Mouse (Mus musculus) lung, postnatal 0 days (tissue): ENCODE results near the gene Efna2. TPM values are rescaled to one million over a fixed set of nuclear protein-coding genes. Genes with fewer than 3 reads are reported as not detected.
A peak's percentile ranks its signal among the peaks of the same experiment; 100 is the strongest.
"Not testable (repeated sequence)": the region's sequence is repeated elsewhere in the genome, so short reads cannot be mapped to it uniquely, and the experiment has no call there.

Experiments
- ATAC-seq: fragments of 200-750 bp; cut with Nextera tagmentation; 2 replicates; pipeline ENCODE4 v1.8.0; 2017; ENCODE audit warnings: moderate library complexity
- DNase-seq: peaks from one replicate; pipeline ENCODE4 v3.0.0-alpha.2; 2016; ENCODE audit warnings: low spot score
- H3K27ac ChIP-seq: fragments of 300-500 bp; sonication (generic); 2 replicates; pipeline ENCODE4 v1.5.1; 2014; ENCODE audit warnings: antibody characterized with exemption, mild to moderate bottlenecking, low read length, mixed read lengths
- H3K27me3 ChIP-seq: fragments of 300-500 bp; sonication (generic); replicated peaks from 2 replicates; pipeline ENCODE4 v1.6.1; 2014; ENCODE audit warnings: low read length, mixed read lengths; ENCODE audit not compliant: insufficient read depth
- H3K36me3 ChIP-seq: fragments of 300-500 bp; sonication (generic); 2 replicates; pipeline ENCODE4 v1.6.1; 2014; ENCODE audit warnings: low read length, mixed read lengths; ENCODE audit not compliant: insufficient read depth
- H3K4me1 ChIP-seq: fragments of 300-500 bp; sonication (generic); 2 replicates; pipeline ENCODE4 v1.6.1; 2014; ENCODE audit warnings: antibody characterized with exemption, low read depth, low read length, mixed read lengths; ENCODE audit not compliant: insufficient read depth
- H3K4me2 ChIP-seq: fragments of 300-500 bp; sonication (generic); replicated peaks from 2 replicates; pipeline ENCODE4 v1.6.1; 2014; ENCODE audit warnings: low read depth, mild to moderate bottlenecking, low read length, moderate library complexity, mixed read lengths
- H3K4me3 ChIP-seq: fragments of 300-500 bp; sonication (generic); 2 replicates; pipeline ENCODE4 v1.5.1; 2014; ENCODE audit warnings: low read depth, low read length
- H3K9ac ChIP-seq: fragments of 300-500 bp; sonication (generic); replicated peaks from 2 replicates; pipeline ENCODE4 v1.6.1; 2014; ENCODE audit warnings: low read depth, mild to moderate bottlenecking
- H3K9me3 ChIP-seq: fragments of 300-500 bp; sonication (generic); 2 replicates; pipeline ENCODE4 v1.6.1; 2016; ENCODE audit warnings: low read length, mixed read lengths
- CTCF ChIP-seq: IDR thresholded peaks from 2 replicates; pipeline ENCODE4 v1.5.1; 2016; ENCODE audit warnings: antibody characterized with exemption, mild to moderate bottlenecking
- EP300 ChIP-seq: IDR thresholded peaks from 2 replicates; pipeline ENCODE4 v1.6.1; 2016; ENCODE audit warnings: antibody characterized with exemption, mild to moderate bottlenecking, control low read depth
- WGBS: fragments of 180-500 bp; shearing (Covaris S2); extraction: QIAGEN DNeasy Blood & Tissue Kit; methylation state at CpG from one replicate; pipeline ENCODE4 v1.1.7; 2014; 5-methylcytosine and 5-hydroxymethylcytosine counted together
- polyA plus RNA-seq: library from polyadenylated mRNA; unstranded; fragments of >200 nt; fragmentation: Nextera tagmentation; extraction: Ambion mirVana; gene quantifications from 2 replicates; pipeline ENCODE4 v1.2.1, GENCODE M21; 2015

The Efna2 gene
- polyA plus RNA-seq, 1 experiment from 2014 or later, result 5.1 TPM

DNA sequence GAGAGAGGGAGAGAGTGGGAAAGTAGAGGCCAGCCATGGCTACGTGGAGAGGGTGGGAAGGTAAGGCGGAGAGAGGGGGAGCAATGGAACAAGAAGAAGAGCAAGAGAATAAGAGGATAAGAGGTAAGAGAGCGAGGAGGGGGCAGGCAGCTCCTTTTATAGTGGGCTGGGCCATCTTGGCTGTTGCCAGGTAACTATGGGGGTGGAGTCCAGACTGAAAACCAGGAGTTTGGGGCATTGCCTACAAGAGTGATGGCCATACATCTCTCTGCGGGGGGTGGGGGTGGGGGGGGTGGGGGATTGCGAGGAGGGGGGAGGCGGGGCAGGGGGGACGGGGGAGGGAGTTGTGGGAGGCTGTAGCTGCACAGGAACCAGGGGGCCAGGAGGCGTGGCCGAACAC is 41.4 kb downstream of the Efna2 start:
- WGBS, result 45% methylated on average over 6 of the region's 9 CpGs
- Histone ChIP-seq H3K4me2 (no peak overlapping the region), H3K4me3 (no peak overlapping the region), H3K27ac (no peak overlapping the region), H3K4me1 (no peaks in the 10 kb centered on the region; the same call in 1 of the 2 replicates), H3K9ac (no peak overlapping the region), H3K9me3 (no peaks in the 10 kb centered on the region), H3K27me3 (no peaks in the 10 kb centered on the region), H3K36me3 (no peaks in the 10 kb centered on the region)
- no peak for TF ChIP-seq EP300
- no peak for TF ChIP-seq CTCF
- DNase-seq (no peak), ATAC-seq (no peak)

DNA sequence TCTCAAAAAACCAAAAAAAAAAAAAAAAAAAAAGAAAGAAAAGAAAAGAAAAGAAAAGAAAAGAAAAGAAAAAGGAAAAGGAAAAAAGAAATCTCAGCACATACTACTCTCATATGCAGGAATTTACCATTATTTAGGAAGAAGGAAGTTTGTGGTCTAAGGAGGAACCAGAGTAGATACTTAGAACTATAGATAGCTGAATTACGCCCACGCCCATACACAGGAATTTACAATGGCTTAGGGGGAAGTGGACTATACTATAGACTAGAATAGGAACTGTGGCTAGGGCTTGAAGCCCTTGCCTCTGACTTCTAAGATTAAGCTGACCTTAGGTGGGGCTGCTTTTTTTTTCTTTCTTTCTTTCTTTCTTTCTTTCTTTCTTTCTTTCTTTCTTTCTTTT is 43.9 kb downstream of the Efna2 start:
- not testable (repeated sequence) for H3K4me3 ChIP-seq, H3K9me3 ChIP-seq, H3K27me3 ChIP-seq, ATAC-seq, H3K4me2 ChIP-seq, H3K9ac ChIP-seq, H3K36me3 ChIP-seq, H3K27ac ChIP-seq, H3K4me1 ChIP-seq, DNase-seq
- WGBS, result 78% methylated on average over 2 of the region's 2 CpGs

DNA sequence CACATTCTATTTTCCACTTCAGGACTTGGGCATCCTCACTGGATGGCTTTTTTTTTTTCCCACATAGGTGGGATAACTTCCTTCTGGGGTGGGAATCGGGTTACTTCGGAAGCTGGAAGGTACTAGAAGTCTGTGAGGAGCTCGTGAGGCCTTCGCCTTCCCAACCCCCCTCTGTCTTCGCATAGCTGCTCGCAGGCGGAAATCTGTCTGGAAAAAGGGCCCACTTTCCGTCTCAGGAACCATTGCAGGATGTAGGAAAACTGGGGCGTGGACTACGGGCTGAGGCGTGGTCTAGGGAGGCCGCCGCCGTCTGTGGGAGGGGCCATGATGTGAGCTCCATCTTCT is 46.8 kb downstream of the Efna2 start:
- no peaks in the 10 kb centered on the region for H3K27me3 ChIP-seq
- ATAC-seq, result no peak
- H3K27ac ChIP-seq, result peak overlapping the region; percentile 78
- H3K4me1 ChIP-seq, result peaks cover 13% of the 10 kb centered on the region
- peak overlapping the region; percentile 77 for H3K4me2 ChIP-seq
- H3K36me3 ChIP-seq, result 0 out of 2 replicates have a peak, but pooled peaks cover 7% of the 10 kb centered on the region
- 1% methylated on average over 14 of the region's 14 CpGs for WGBS
- no peak for DNase-seq
- H3K9me3 ChIP-seq, result no peaks in the 10 kb centered on the region
- no peak for TF ChIP-seq EP300
- TF ChIP-seq CTCF, result no peak
- H3K9ac ChIP-seq, result peak overlapping the region; percentile 34; the same call in 1 of the 2 replicates
- H3K4me3 ChIP-seq, result peak overlapping the region; percentile 56; the same call in 1 of the 2 replicates

DNA sequence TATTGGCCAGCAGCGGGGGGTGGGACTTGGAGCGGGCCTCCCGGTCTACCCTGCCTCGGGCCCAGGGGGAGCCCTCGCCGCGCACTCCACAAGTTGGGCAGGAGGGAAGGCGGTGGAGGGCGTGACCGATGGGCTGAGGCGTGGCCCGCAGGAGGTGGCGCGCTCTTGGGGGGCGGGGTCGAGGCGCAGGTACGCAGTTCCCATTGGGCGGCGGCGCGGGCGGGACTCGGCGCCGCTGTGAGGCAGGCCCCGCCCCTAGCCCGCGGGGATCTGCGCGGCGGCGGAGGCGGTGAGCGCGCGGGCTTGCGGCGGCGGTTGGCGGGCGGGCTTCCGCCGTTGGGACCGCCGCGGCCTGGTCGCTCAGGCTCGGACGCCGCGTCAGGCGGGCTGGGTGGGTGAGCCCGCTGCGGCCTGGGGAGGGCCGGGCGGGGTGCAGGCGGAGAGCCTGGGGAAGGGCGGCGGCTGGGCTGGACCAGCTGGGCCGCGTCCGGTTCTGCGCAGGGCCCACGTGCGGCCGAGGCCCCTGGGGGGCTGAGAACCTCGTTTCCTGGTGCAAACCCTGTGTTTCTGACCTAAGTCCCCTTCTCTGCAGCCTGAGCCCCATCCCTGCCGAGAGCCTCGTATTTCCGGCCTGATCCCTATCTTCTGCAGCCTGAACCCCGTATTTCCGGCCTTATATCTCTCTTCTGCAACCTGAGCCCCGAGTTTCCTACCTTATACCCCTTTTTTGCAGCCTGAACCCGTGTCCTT is 47.3 kb downstream of the Efna2 start, which contains the start of gene Mum1:
TSS of gene Mum1 (plus strand) at position 19 of the 750 bp plus-strand sequence.
- H3K4me2 ChIP-seq, result peak within 1 kb of the TSS; percentile 77
- ATAC-seq (peak; percentile 99), DNase-seq (peak; percentile 99)
- H3K36me3 ChIP-seq, result peaks cover 10% of the 10 kb centered on the region; the same call in 1 of the 2 replicates
- H3K9me3 ChIP-seq, result no peaks in the 10 kb centered on the region
- peaks cover 13% of the 10 kb centered on the region for H3K4me1 ChIP-seq
- WGBS, result under 1% methylated on average over 32 of the region's 75 CpGs
- peak within 1 kb of the TSS; percentile 78 for H3K27ac ChIP-seq
- H3K4me3 ChIP-seq, result peak within 1 kb of the TSS; percentile 56
- TF ChIP-seq EP300 (no peak), CTCF (peak; percentile 80)
- peak within 1 kb of the TSS; percentile 37 for H3K9ac ChIP-seq
- H3K27me3 ChIP-seq, result no peaks in the 10 kb centered on the region

DNA sequence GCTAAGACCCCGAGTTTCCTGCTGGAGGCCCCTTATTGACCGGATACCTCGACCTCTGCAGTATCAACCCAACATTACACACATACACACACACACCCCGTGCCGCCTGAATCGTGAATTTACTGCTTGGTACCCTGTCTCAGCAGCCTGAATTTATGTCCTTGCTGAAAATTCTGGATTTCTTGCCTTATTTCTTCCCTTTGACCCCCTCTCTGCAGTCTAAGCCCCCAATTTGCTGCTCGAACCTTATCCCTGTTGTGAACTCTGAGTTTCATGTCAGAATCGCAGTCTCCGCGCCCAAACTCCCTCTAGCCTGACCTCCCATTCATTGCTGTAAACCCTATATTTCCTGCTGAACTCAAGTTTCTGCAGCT is 47.9 kb downstream of the Efna2 start:
- Histone ChIP-seq H3K4me2 (peak overlapping the region; percentile 77), H3K36me3 (peaks cover 15% of the 10 kb centered on the region; the same call in 1 of the 2 replicates), H3K27me3 (no peaks in the 10 kb centered on the region), H3K4me3 (peak overlapping the region; percentile 56), H3K4me1 (peaks cover 13% of the 10 kb centered on the region), H3K9ac (peak overlapping the region; percentile 37; the same call in 1 of the 2 replicates), H3K27ac (peak overlapping the region; percentile 78), H3K9me3 (no peaks in the 10 kb centered on the region)
- ATAC-seq, result no peak
- WGBS, result 4% methylated on average over 10 of the region's 10 CpGs
- TF ChIP-seq CTCF (no peak), EP300 (no peak)
- no peak for DNase-seq

DNA sequence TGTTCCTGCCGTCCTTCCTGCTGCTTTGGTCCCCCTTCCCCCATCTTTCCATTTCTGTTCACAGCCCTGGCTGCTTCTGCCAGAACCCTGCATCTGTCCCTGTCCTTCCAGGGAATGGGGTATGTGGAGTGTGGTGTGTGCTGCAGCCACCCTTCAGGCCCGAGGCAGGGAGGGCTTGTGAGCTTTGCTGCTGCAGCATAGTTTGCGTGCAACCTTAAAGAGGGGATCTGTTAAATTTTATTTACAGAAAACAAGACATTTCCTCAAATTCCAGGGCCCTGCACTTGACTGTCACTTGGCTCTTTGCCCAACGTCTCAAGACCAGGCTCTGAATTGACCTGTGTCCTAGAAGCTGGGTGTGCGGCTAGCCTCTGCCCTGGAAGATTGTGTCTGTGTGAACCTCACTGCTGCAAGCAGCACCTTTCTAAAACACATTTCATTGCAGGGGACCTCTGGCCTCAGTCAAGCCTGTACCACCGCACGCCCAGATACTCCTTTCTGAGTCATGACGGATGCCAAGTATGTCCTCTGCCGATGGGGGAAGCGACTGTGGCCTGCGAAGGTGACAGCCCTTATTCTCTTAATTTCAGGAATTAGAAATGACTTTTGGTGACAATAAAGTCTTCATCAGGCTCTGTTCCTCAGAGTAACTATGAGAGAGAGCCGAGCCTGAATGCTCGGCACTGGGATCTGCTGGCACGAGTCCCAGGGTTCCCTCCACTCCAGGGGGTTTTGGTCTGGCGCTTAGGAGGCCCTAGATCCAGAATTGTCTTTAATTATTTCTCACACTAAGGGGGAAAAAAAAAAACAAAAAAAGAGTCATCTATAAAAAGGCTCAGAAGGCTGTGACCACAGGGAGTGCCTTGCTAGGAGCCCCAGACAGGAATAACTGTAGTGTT is 48.8 kb downstream of the Efna2 start:
- Histone ChIP-seq H3K4me2 (peak overlapping the region; percentile 77; the same call in 1 of the 2 replicates), H3K4me3 (no peak overlapping the region), H3K36me3 (peaks cover 20% of the 10 kb centered on the region; the same call in 1 of the 2 replicates), H3K9me3 (no peaks in the 10 kb centered on the region), H3K4me1 (peaks cover 13% of the 10 kb centered on the region), H3K9ac (no peak overlapping the region), H3K27me3 (no peaks in the 10 kb centered on the region), H3K27ac (no peak overlapping the region; the same call in 1 of the 2 replicates)
- ATAC-seq (no peak), DNase-seq (no peak)
- 35% methylated on average over 15 of the region's 15 CpGs for WGBS
- TF ChIP-seq EP300, result no peak
- TF ChIP-seq CTCF, result no peak
